Mouse (Mus musculus): ENCODE measurements around the gene L3mbtl4.
A peak's percentile ranks its signal among the peaks of the same experiment; 100 is the strongest.

GRCm38 (mm10) chr17:68640187-68640586 lies 366.6 kb downstream of the L3mbtl4 start:
- peak; percentile 13; the same call in 1 of the 2 replicates for TF ChIP-seq CTCF (IDR thresholded peaks at IDR 0.05; ENCODE audit: low read depth)
- no peak for TF ChIP-seq EP300 (IDR thresholded peaks at IDR 0.05; ENCODE audit: low read depth)

Measured in liver, embryonic 14.5 days (tissue).